Mouse (Mus musculus): ENCODE measurements around the gene Mgmt. TPM values are rescaled to one million over a fixed set of nuclear protein-coding genes. Genes with fewer than 3 reads are reported as not detected.

The Mgmt gene
- polyA plus RNA-seq, 1 experiment from 2014 or later, result 2.6 TPM

GRCm38 (mm10) chr7:137037872-137038271, 143.5 kb downstream of the Mgmt start:
- Histone ChIP-seq H3K9ac (replicated peaks) (no peak overlapping the region), H3K27ac (replicated peaks) (no peak overlapping the region), H3K4me1 (peaks cover 21% of the 10 kb centered on the region), H3K4me2 (replicated peaks) (no peak overlapping the region), H3K36me3 (no peaks in the 10 kb centered on the region), H3K27me3 (no peaks in the 10 kb centered on the region), H3K9me3 (peaks cover 4% of the 10 kb centered on the region; the same call in 1 of the 2 replicates), H3K4me3 (no peak overlapping the region)
- 66% methylated on average over 5 of the region's 5 CpGs for WGBS
- ATAC-seq (ENCODE audit: low FRiP score, low read depth), result no peak

DNA sequence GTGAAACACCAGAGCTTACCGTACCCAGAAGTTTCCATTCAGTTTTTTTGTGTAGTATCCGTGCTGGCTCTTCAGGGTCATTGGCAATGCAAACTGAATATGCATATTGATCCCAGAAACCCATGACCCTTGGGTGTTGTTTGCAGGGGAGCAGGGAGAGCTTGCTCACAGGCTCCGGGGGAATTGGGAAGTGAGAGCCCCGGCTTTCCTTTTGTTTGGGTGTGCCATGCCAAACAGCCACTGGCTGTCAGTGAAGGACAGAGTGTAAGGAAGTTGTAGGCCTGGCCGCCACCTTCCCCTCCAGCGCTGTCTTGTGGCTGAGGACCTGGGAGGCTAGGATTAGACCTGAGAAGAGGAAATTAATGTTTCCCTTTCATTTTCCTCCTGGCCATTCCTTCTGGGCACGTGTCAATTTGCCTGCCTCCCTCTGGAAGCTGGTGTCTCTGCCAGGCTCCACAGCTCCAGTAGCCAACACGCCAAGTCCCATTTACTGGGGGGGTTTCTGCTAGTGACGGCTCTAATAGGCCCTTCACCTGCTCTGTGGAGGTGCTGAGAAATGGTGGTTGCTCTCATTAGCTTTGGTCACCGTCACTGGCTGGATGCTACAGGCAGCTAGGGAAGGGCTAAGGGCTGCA, 144.0 kb downstream of the Mgmt start:
- H3K9me3 ChIP-seq, result peaks cover 4% of the 10 kb centered on the region; the same call in 1 of the 2 replicates
- peaks cover 21% of the 10 kb centered on the region for H3K4me1 ChIP-seq
- no peaks in the 10 kb centered on the region for H3K27me3 ChIP-seq
- no peak overlapping the region for H3K4me3 ChIP-seq
- no peak for ATAC-seq (ENCODE audit: low FRiP score, low read depth)
- H3K4me2 ChIP-seq (replicated peaks), result no peak overlapping the region
- no peak overlapping the region for H3K27ac ChIP-seq (replicated peaks)
- 0 out of 2 replicates have a peak overlapping the region, but pooled peaks have one; percentile 24 for H3K9ac ChIP-seq (replicated peaks)
- 63% methylated on average over 10 of the region's 10 CpGs for WGBS
- H3K36me3 ChIP-seq, result no peaks in the 10 kb centered on the region

- Histone ChIP-seq H3K9ac (replicated peaks) (0 out of 2 replicates have a peak overlapping the region, but pooled peaks have one; percentile 24), H3K36me3 (no peaks in the 10 kb centered on the region), H3K4me3 (no peak overlapping the region), H3K9me3 (peaks cover 4% of the 10 kb centered on the region; the same call in 1 of the 2 replicates), H3K4me1 (peaks cover 21% of the 10 kb centered on the region), H3K27me3 (no peaks in the 10 kb centered on the region), H3K4me2 (replicated peaks) (no peak overlapping the region), H3K27ac (replicated peaks) (no peak overlapping the region)
- no peak for ATAC-seq (ENCODE audit: low FRiP score, low read depth)
- WGBS, result 52% methylated on average over 7 of the region's 7 CpGs
These were observed 144.5 kb downstream of the Mgmt start for GRCm38 (mm10) chr7:137038946-137039320.

GRCm38 (mm10) chr7:137040646-137041045, 146.2 kb downstream of the Mgmt start:
- Histone ChIP-seq H3K27ac (replicated peaks) (no peak overlapping the region), H3K27me3 (no peaks in the 10 kb centered on the region), H3K36me3 (no peaks in the 10 kb centered on the region), H3K4me1 (peaks cover 21% of the 10 kb centered on the region), H3K9me3 (no peaks in the 10 kb centered on the region), H3K4me2 (replicated peaks) (no peak overlapping the region), H3K4me3 (no peak overlapping the region), H3K9ac (replicated peaks) (no peak overlapping the region)
- WGBS, result 27% methylated on average over 8 of the region's 8 CpGs
- ATAC-seq (ENCODE audit: low FRiP score, low read depth), result no peak

DNA sequence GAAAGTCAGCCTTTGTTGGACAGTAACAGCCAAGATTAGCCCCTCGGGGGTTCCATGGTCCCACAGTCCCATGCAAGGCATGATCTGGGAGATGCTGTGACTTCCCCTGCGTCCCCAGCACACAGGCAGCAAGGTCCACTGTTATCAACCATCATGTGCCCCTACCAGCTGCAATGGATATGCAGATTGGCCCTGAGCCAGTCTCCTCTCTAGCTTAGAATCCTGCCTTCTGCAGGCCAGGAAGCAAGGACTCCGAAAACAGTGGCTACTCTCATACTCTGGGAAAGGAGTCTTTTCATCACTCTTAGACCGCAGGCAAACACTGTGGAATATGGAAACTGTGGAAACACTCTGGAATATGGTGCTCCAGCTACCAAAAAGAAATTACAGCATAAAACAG, 152.5 kb downstream of the Mgmt start:
- no peak for ATAC-seq (ENCODE audit: low FRiP score, low read depth)
- Histone ChIP-seq H3K27ac (replicated peaks) (no peak overlapping the region), H3K4me1 (no peaks in the 10 kb centered on the region), H3K36me3 (no peaks in the 10 kb centered on the region), H3K9ac (replicated peaks) (no peak overlapping the region), H3K4me3 (no peak overlapping the region), H3K9me3 (no peaks in the 10 kb centered on the region), H3K4me2 (replicated peaks) (no peak overlapping the region), H3K27me3 (no peaks in the 10 kb centered on the region)
- WGBS, result 90% methylated on average over 4 of the region's 4 CpGs

- no peak for ATAC-seq (ENCODE audit: low FRiP score, low read depth)
- H3K27me3 ChIP-seq, result no peaks in the 10 kb centered on the region
These were observed 153.9 kb downstream of the Mgmt start for GRCm38 (mm10) chr7:137048086-137048922.

GRCm38 (mm10) chr7:137054343-137054742, 159.9 kb downstream of the Mgmt start:
- no peaks in the 10 kb centered on the region for H3K4me1 ChIP-seq

More at GRCm38 (mm10) chr7:137048086-137048922, 153.9 kb downstream of the Mgmt start:
- Histone ChIP-seq H3K9me3 (no peaks in the 10 kb centered on the region), H3K36me3 (no peaks in the 10 kb centered on the region), H3K4me3 (no peak overlapping the region), H3K4me2 (replicated peaks) (no peak overlapping the region), H3K27ac (replicated peaks) (no peak overlapping the region), H3K9ac (replicated peaks) (no peak overlapping the region), H3K4me1 (no peaks in the 10 kb centered on the region)
- WGBS, result 62% methylated on average over 8 of the region's 8 CpGs

DNA sequence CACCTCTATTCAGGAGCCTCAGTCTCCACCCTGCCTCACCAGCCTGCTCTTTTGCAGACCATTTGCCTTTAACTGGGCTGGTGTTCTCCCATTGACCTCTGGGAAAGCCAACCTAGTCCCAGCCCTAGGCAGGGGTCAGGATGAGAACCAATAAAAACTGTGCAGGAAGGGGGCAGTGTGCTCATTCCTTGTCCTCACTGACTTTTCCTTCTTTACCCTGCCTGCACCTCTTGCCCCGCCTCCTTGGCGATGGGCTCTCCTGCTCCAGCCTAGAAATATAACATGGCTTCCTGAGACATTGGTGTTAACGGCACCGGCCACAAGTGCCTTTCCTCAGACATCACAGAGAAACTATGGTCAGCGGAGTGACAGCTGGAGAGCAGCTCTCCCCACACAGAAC, 161.7 kb downstream of the Mgmt start:
- no peak overlapping the region for H3K9ac ChIP-seq (replicated peaks)
- ATAC-seq (ENCODE audit: low FRiP score, low read depth), result 0 out of 2 replicates have a peak, but pooled peaks have one; percentile 6
- no peaks in the 10 kb centered on the region for H3K36me3 ChIP-seq
- no peak overlapping the region for H3K4me2 ChIP-seq (replicated peaks)
- no peak overlapping the region for H3K4me3 ChIP-seq
- no peak overlapping the region for H3K27ac ChIP-seq (replicated peaks)
- H3K27me3 ChIP-seq, result no peaks in the 10 kb centered on the region
- 52% methylated on average over 5 of the region's 5 CpGs for WGBS
- no peaks in the 10 kb centered on the region for H3K9me3 ChIP-seq
- H3K4me1 ChIP-seq, result no peaks in the 10 kb centered on the region

More at GRCm38 (mm10) chr7:137054343-137054742, 159.9 kb downstream of the Mgmt start:
- Histone ChIP-seq H3K27me3 (no peaks in the 10 kb centered on the region), H3K27ac (replicated peaks) (no peak overlapping the region), H3K9ac (replicated peaks) (no peak overlapping the region), H3K4me3 (no peak overlapping the region), H3K36me3 (no peaks in the 10 kb centered on the region), H3K9me3 (no peaks in the 10 kb centered on the region), H3K4me2 (replicated peaks) (no peak overlapping the region)
- ATAC-seq (ENCODE audit: low FRiP score, low read depth), result no peak
- 75% methylated on average over 5 of the region's 5 CpGs for WGBS

DNA sequence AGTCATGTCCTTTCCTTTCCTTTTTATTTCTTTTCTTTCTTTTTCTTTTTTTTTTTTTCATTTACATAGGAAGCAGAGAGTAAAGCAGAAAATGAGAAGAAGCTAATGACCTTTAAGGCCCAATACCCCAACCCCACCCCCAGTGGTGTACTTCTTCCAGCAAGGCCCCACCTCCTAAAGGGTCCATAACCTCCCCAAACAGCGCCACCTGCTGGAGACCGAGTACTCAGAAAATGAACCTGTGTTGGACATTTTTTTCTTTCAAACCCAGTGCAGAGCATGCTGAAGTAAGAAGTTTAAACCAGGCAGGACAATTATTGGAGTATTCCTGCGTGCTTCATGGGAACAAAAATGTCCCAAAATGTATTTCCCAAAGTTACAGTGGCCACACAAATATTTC, 166.1 kb downstream of the Mgmt start:
- WGBS, result 34% methylated on average over 3 of the region's 3 CpGs
- no peak overlapping the region for H3K27ac ChIP-seq (replicated peaks)
- ATAC-seq (ENCODE audit: low FRiP score, low read depth), result no peak
- H3K27me3 ChIP-seq, result no peaks in the 10 kb centered on the region
- no peaks in the 10 kb centered on the region for H3K36me3 ChIP-seq
- H3K4me3 ChIP-seq, result no peak overlapping the region
- no peaks in the 10 kb centered on the region for H3K9me3 ChIP-seq
- H3K4me2 ChIP-seq (replicated peaks), result no peak overlapping the region
- H3K4me1 ChIP-seq, result no peaks in the 10 kb centered on the region
- H3K9ac ChIP-seq (replicated peaks), result no peak overlapping the region

DNA sequence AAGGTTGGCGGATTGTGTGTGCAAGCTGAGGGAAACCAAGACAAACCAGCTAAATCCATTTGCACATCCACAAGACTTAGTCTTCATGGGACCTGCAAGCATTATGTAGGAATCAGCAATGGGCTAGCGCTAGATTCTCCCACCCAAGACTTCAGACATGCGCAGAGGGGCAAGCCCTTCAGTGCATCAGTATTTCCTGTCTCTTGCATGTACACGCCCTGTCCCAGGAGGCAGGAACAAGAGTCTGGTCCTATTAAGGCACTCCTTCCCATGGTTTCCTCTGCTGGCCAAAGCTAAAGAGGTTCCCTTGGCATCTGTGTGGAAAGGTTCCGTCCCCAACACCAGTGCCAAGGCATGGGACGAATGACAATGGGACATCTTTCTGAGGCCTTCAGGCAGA, 166.7 kb downstream of the Mgmt start:
- no peak for ATAC-seq (ENCODE audit: low FRiP score, low read depth)
- no peak overlapping the region for H3K4me2 ChIP-seq (replicated peaks)
- WGBS, result 94% methylated on average over 6 of the region's 6 CpGs
- H3K9ac ChIP-seq (replicated peaks), result no peak overlapping the region
- H3K4me3 ChIP-seq, result no peak overlapping the region
- H3K36me3 ChIP-seq, result no peaks in the 10 kb centered on the region
- no peaks in the 10 kb centered on the region for H3K27me3 ChIP-seq
- H3K27ac ChIP-seq (replicated peaks), result no peak overlapping the region
- no peaks in the 10 kb centered on the region for H3K9me3 ChIP-seq
- no peaks in the 10 kb centered on the region for H3K4me1 ChIP-seq

DNA sequence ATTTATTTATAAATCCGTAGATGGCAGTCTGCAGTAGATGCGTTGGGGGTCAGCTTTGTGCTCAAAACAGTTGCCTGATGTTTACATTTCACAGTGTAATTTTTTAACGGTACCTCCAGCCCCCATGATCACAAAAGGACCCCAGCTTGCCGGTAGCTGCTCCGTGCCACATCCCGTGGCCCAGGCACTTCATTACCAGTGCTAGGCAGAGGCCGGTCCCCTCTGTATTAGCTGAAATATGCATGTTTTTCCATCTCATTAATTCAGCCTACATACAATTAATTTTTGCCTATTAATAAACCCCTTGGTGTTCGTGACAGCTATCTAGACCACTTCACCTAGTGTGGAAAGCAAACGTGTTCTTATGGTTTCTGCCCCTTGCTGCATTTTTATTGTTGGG, 169.8 kb downstream of the Mgmt start:
- ATAC-seq (ENCODE audit: low FRiP score, low read depth), result no peak
- Histone ChIP-seq H3K27me3 (no peaks in the 10 kb centered on the region), H3K4me3 (no peak overlapping the region), H3K36me3 (no peaks in the 10 kb centered on the region), H3K9ac (replicated peaks) (no peak overlapping the region), H3K9me3 (no peaks in the 10 kb centered on the region), H3K4me1 (no peaks in the 10 kb centered on the region), H3K27ac (replicated peaks) (peak overlapping the region; percentile 15; the same call in 1 of the 2 replicates), H3K4me2 (replicated peaks) (no peak overlapping the region)
- 70% methylated on average over 9 of the region's 9 CpGs for WGBS

- ATAC-seq (ENCODE audit: low FRiP score, low read depth), result no peak
- Histone ChIP-seq H3K27me3 (no peaks in the 10 kb centered on the region), H3K27ac (replicated peaks) (no peak overlapping the region), H3K4me3 (no peak overlapping the region), H3K4me2 (replicated peaks) (no peak overlapping the region), H3K9me3 (no peaks in the 10 kb centered on the region), H3K9ac (replicated peaks) (no peak overlapping the region), H3K36me3 (no peaks in the 10 kb centered on the region), H3K4me1 (no peaks in the 10 kb centered on the region)
- 88% methylated on average over 5 of the region's 5 CpGs for WGBS
These were observed 171.0 kb downstream of the Mgmt start for GRCm38 (mm10) chr7:137065408-137065807.

Data from midbrain, embryonic 12.5 days (tissue).